Mouse (Mus musculus) brain, embryonic 14.5 days (tissue): ENCODE data around the gene Tmem102. TPM values are rescaled to one million over a fixed set of nuclear protein-coding genes. Genes with fewer than 3 reads are reported as not detected.
A peak's percentile ranks its signal among the peaks of the same experiment; 100 is the strongest.

Experiments
- DNase-seq: peaks from one replicate; pipeline ENCODE4 v3.0.0-alpha.2; 2011; ENCODE audit warnings: low read depth
- CTCF ChIP-seq: fragments of 200-500 bp; IDR thresholded peaks from 2 replicates; pipeline ENCODE4 v1.5.1; 2012; ENCODE audit warnings: inconsistent platforms, mild to moderate bottlenecking, moderate library complexity, borderline replicate concordance; ENCODE audit not compliant: insufficient read depth, insufficient read length; ENCODE audit errors: extremely low read depth
- POLR2A ChIP-seq: fragments of 200-500 bp; IDR thresholded peaks from 2 replicates; pipeline ENCODE4 v1.6.1; 2012; ENCODE audit warnings: mild to moderate bottlenecking, inconsistent platforms, borderline replicate concordance; ENCODE audit not compliant: poor library complexity, insufficient read depth, insufficient read length, severe bottlenecking; ENCODE audit errors: extremely low read depth
- polyA plus RNA-seq: library from polyadenylated mRNA; depleted of rRNA; stranded (reverse); fragments of >200 nt; gene quantifications from 2 replicates; pipeline ENCODE4 v1.2.3, GENCODE M21; 2012; rRNA removed

The Tmem102 gene
- 0.30 and 0.36 TPM in 2 replicates for polyA plus RNA-seq

DNA sequence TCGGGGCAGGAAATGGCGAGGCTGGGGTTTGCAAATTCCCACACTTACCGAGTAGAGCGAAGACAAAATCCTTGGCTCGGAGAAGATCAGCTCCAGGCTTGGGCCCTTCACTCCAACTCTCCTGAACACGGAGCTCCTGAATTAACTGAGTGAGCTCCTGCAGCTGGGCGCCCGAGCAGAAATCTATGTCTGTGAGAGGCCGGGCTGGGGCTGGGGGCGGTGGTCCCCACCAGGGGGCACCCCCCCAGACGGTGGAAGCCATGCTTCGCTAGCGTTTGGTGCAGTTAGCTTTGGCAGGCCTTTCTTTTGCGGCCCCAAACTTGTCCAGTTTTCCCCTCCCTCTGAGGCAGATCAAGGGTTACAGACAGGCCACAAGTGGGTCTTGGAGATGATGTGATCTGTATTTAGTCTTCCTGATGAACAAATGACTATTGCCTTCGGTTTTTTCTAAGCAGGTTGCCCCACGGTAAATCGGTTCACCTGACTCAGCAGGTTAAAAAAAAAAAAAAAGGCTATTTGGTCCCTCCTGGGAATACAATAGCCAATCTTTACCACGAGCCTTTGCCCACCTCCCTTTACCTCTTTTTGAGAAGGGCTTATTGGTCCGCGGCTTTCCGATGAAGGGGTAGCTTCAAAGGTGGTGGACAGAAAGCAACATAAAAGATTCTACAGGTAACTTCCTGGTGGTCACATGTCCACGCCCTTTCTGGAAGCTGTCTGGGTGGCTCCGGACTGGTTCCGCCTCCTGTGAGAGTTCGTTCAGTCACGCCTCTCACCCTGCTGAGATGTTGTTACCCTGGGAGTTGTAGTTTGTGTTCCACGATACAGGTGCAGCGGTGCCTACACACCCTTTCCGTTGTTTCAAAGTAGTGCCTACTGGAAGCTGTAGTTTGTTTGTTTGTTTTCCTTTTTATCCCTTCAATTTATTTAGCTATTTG lies at the start of gene Tmem102:
TSS of gene Tmem102 (minus strand) at position 653 of the 938 bp plus-strand sequence.
- DNase-seq: no peak
- TF ChIP-seq POLR2A: no peak

DNA sequence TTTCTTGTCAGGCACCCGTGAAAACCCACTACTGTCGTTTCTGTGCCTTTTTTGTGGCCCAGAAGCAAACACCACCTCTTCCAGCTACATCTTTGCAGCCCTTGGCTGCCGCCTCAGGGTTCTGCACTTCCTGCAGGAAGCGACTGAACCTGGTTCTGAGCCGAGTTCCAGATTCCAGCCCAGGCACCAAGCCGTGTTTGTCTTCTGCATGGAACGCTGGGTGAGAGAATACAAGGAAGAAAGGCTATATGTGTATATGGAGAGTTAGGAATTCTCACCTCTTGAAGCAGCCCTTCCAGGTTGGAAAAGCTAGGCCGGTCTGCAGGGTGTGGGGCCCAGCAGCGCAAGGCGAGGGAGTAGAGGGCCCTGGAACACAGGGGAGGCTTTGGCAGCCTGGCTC lies 49.3 kb upstream of the Tmem102 start:
- no peak for DNase-seq
- TF ChIP-seq POLR2A (no peak), CTCF (no peak)

- TF ChIP-seq CTCF: no peak
- no peak for TF ChIP-seq POLR2A
- no peak for DNase-seq
These were observed 48.6 kb upstream of the Tmem102 start for GRCm38 (mm10) chr11:69853994-69854393.

DNA sequence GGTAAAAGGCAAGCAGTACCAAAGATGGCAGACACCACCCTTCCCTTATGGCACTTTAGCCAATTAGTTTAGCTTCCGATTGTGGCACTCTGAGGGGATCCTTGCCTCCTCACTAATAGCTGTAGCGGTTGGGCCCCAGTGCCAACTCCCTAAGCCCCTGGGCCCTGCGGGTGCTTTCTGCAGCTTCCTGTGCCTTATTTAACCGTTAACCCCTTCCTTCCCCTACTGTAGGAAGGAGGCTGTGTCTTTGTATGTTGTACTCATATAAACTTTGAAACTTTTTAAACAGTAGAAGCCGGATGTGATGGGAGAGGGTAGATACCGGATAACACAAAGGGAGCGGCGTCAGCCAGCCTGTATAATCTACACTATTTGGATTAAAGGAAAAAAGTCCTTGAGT lies 45.3 kb upstream of the Tmem102 start:
- DNase-seq: no peak
- TF ChIP-seq POLR2A (no peak), CTCF (no peak)

GRCm38 (mm10) chr11:69849884-69850283 lies 44.5 kb upstream of the Tmem102 start:
- no peak for TF ChIP-seq POLR2A
- no peak for TF ChIP-seq CTCF
- no peak for DNase-seq

GRCm38 (mm10) chr11:69849128-69849527 lies 43.7 kb upstream of the Tmem102 start:
- DNase-seq: no peak
- no peak for TF ChIP-seq CTCF
- no peak for TF ChIP-seq POLR2A

DNA sequence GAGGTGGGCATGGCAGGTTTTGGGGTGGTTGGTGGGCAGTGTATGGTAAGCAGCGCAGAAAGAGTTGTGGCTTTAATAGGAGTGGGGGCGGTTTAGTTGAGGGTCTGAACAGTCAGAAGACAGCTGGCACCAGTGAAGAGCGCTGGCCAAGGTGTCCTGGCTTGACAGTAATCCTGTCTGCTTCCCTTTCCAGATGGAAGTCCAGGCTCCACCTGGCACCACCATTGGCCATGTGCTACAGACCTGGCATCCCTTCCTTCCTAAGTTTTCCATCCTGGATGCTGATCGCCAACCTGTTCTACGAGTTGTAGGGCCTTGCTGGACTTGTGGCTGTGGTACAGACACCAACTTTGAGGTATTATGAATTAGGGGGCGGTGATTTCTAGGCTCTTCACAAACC lies 42.6 kb upstream of the Tmem102 start:
- no peak for DNase-seq

GRCm38 (mm10) chr11:69846738-69847688 lies 41.6 kb upstream of the Tmem102 start:
- no peak for TF ChIP-seq CTCF
- no peak for TF ChIP-seq POLR2A
- no peak for DNase-seq

More for the DNA sequence above, 42.6 kb upstream of the Tmem102 start:
- TF ChIP-seq POLR2A (no peak), CTCF (no peak)

DNA sequence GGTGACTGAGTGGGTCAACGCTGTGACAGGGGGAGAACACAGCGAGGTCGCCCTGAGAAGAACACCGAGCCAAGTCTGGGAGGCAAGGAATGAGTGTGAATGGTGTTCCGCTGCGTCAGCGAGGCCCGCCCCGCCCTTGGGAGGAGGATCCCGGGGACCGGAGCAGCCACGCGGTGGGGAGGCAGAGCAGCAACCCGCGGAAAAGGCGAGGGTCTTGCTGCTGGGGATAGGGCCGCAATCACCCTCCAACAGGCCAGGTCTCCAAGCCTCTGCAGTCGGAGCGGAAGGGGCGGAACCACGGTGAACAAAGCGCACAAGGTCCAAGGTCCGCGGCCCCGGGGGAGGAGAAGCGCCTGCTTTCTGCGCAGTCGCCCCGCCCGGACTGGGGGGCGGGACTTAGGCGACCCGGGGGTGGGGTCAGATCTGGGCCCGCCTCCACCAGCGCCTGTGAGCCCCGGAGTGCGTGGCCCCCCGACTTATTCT lies 40.8 kb upstream of the Tmem102 start, which contains the start of gene Plscr3:
TSS of gene Plscr3 (plus strand) at position 179 of the 483 bp plus-strand sequence.
- DNase-seq: peak; percentile 97
- TF ChIP-seq POLR2A (peak; percentile 59; the same call in 1 of the 2 replicates), CTCF (no peak)

GRCm38 (mm10) chr11:69838714-69839104 lies 33.3 kb upstream of the Tmem102 start:
- TF ChIP-seq CTCF (no peak), POLR2A (no peak)
- no peak for DNase-seq

GRCm38 (mm10) chr11:69837952-69838713 lies 32.7 kb upstream of the Tmem102 start, which contains the start of gene Tmem256:
Tmem256 (plus strand) TSS chr11:69838514.
- peak; percentile 99 for DNase-seq
- TF ChIP-seq CTCF: no peak
- peak; percentile 49; the same call in 1 of the 2 replicates for TF ChIP-seq POLR2A

DNA sequence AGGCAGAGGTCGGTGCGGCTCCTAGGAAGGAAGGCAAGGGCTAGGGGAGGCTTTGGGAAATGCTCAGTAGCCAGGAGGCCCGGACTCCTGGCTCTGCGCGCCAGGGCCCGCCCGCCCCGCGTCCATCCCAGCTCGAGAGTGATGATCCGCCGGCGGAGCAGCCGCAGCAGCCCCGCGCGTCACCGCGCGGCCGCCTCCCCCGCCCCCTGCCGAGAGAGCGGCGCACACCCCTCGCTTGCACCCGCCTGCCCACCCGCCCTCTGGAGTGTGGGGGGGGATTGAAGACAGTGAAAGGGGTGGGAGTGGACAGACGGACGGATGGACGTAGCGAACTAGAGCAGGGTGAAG lies 32.2 kb upstream of the Tmem102 start, which contains the start of gene Nlgn2:
TSS of gene Nlgn2 (minus strand) at position 181 of the 348 bp plus-strand sequence.
- peak; percentile 3; the same call in 1 of the 2 replicates for TF ChIP-seq CTCF
- TF ChIP-seq POLR2A: peak; percentile 82
- DNase-seq: no peak

GRCm38 (mm10) chr11:69836703-69837576 lies 31.5 kb upstream of the Tmem102 start:
- no peak for TF ChIP-seq CTCF
- 0 out of 2 replicates have a peak, but pooled peaks have one; percentile 14 for TF ChIP-seq POLR2A
- peak; percentile 69 for DNase-seq
